Mouse (Mus musculus) spleen, embryonic (tissue): ENCODE results near the gene 0610012G03Rik.

Experiments used
- CTCF ChIA-PET: fragments of 350-600 bp; sonication (Branson Sonifier 250); formaldehyde crosslinking; loops from one replicate; lab custom pipeline; 2022; lab: Charles Lee

Gene 0610012G03Rik

DNA sequence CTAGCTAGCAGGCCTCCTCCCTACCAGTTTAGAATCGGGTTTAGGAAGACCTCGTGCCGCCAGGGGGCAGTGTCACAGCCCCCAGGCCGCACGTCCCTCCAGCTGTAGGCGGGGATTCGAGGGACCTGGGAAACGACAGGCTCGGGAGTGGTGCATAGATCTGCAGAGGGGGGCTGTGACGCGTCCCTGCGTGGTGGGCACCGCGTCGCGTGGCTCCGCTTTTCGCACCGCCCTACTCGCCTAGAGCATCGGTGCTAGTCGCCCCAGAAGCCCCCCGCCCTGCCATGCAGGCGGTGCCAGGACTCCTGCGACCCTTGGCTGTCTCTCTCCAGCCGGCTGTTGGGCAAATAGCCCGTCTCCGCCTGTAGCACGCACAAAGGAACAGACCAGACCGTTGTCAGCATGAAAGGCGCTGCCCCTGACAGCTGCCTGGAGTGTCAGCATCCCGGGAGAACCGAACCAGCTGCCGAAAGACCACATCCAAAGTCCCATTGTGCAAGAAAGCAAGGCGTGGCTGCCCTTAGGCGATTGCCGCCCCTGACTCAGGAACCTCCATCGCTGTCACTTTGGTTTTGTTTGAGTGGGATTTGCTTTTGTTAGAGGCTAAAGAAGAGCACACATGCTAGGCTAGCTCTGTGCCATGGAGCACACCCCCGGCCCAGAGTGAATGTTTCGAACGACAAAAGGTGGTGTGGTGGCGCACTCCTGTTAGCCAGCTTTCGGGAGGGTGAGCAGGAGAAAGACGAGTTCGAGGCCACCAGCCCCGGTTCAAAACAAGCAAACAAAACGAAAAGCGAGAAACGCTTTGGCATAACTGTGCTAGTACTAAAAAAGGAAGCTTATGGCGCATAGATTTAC, 15.2 kb downstream of the 0610012G03Rik start:
- CTCF ChIA-PET, result interaction anchor here (1.2 to 1.8 kb wide), 2 partner anchors 10 to 14 kb away, joined by 3 to 5 read pairs; no protein-coding TSS in a partner anchor

DNA sequence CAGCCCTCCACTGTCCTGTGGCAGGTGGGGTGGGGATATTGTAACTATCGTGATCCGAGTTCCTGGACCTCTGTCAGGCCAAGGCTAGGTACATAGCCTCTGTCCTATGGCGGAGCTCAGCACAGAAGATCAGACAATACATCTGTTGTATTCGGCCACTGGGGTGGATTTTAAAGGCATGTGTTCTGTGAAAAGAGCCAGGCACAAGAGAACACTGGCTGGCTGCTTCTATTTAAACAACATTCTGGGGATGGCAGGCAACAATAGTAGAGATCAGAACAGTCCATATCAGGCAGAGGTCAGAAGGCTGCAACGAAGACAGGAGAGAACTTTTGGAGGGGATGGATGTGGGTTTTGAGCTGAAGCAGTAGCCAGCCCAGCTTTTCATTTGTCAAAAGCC, 16.0 kb downstream of the 0610012G03Rik start:
- CTCF ChIA-PET, result interaction anchor here (1.2 kb wide), 1 partner anchor 15 kb away, joined by 3 read pairs; no protein-coding TSS in a partner anchor

DNA sequence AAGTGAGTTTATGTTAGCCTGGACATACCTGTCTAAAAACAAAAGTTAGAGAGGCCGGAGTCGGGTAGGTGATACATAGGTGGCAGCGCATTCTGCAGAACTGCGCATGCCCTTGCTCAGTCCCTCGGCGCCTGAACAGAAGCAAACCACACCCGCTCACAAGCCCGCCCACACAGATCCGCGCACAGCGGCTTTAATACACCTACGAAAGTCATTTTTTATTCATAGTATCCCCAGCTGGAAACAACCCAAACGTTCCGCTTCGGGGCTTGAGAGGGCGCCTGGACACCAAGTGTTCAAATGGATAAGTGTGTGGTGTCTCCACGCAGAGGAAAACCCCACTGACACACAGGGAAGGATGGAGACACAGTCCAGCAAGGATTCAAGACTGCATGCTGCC, 17.0 kb downstream of the 0610012G03Rik start:
- CTCF ChIA-PET, result no interaction called here

DNA sequence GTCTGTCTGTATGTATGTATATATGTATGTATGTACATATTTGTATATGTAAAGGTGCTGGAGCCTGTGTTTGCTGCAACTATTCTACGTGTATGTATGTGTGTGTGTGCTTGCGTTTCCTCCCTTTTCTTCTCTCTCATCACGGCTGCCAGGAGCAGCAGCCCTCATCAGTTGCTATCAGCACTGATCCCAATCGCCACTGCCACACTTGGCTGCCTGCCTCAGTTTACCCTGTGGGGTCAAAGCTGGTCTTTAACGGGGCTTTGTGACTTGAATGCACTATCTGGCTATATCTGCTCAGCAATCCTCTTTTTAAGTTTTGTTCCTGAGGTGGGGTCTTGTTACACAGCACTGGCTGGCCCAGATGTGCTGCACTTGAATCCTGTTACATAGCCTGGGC, 20.9 kb downstream of the 0610012G03Rik start:
- CTCF ChIA-PET, result no interaction called here

DNA sequence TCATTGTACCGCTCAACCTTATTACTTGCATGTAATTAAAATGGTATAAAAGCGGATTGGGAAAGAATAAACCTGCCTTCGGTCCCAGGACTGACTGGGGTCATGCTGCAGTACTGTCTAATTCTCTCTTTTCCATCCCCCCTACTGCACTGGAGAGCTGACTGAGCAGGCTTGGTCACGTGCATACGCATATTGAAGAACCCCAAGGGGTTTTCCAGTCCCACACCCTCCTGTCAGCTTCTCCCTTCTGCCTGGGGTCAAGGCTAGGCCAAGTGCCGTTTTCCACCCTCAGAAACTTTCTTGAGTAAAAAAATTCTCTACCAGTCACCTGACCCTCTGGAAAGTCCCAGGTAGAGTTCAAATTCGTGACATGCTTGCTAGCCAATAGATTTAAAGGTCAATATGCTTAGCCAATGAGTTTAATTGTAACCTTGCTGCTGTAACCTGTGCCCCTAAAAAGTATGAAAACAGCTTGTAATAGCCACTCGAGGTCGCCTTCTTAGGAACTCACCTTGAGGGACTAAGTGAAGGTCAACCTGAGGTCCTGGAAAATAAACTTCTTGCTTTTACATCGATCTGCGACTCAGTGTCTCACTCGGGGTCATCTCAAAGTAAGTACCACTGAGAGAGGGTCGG, 21.6 kb downstream of the 0610012G03Rik start:
- CTCF ChIA-PET, result no interaction called here

DNA sequence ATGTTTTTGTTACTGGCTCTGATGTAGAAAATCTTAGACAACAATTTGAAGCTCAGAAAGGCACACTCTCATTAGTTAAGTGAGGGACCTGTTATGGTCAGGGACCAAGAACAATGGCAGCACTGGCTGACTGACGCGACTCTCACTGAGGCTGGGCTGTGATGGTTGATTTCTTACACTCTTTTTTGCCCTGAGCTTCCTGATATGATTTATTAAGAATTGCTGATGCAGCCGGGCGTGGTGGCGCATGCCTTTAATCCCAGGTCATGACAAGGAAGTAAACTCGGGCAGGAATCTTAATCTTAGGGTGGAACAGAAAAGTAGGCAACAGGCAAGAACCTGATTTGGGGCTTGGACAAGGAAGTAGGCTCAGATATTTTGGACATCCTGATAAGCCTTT, 22.2 kb downstream of the 0610012G03Rik start:
- CTCF ChIA-PET, result no interaction called here

DNA sequence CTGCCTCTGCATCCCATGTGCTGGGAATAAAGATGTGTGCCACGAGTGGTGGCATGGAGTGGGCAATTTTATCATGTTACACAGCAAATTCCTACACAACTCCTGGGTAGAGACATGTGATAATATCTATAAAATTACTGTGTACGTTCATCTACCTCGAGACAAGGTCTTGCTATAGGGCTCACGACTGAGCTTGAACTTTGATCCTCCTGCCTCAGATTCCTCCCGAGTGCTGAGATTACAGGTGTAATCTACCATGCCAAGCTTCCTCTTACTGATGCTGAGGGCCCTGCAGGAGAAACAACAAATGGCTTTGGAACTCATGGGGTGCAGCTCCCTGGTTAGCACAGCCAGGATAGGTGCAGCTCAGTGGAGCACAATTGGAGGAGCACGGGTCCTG, 23.9 kb downstream of the 0610012G03Rik start:
- CTCF ChIA-PET, result no interaction called here

DNA sequence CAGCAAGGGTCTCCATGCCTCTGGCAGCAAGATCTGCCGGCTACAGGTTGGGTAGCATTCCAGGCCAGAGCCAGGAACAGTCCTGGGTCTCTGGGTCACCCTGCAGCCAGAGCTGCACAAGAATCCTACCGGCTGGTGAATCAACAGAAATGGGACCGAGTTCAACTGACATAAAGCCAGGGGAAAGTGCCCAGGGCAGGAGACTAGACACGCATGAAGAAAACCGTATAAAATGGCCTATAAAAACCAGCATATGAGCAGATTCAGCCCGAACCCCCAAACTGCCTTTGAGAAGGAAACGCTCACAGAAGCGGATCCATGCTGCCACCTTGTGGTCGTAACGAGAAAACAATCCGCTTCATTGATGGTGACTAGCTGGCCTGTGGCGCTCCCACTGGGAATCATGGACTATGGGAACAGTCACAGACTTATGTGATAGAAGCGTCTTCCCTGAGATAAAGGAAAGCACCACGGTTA, 30.0 kb downstream of the 0610012G03Rik start:
- CTCF ChIA-PET, result no interaction called here

DNA sequence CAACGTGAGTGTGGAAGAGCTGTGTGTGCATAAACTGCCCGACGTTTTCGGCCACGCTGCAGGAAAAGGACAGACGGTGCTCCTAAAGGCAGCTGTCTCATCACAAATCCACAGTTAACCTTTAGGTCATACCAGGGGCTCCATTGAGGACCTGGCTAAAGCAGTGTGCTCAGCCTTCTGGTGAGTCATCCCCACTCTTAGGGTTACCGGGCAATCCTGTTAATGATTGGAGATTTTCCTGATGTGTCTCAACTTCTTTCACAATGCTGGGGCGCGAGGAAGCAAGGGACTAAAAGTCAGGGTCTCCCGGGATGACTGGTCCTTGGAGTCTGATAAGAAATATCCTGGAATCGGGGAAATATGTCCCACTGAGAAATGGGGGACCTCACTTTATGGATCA, 30.5 kb downstream of the 0610012G03Rik start:
- CTCF ChIA-PET, result no interaction called here

DNA sequence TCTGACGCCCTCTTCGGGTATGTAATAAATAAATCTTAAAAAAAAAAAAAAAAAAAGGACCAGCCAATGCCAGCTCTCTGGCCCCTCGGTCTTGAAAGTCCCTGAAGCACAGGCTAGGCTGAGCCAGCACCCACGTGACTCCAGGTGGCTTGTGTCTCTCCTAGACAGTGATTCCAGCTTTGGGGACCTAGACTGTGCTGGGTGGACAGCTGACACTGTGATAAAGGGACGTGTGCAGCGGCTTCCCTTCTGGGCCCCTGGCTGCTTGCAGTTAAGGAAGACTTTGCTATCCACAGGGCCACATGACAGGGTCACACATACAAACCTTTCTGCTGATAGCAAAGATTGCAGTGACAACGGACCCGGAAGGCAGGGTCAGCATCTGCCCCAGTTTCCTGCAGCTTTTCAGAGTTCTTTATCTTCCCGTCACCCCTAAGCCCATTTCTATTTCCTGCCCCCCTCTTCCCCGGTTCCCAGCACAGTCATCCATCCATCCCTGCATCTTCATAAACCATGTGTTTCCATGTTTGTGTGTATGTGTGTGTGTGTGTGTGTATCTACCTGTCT, 37.9 kb downstream of the 0610012G03Rik start:
- CTCF ChIA-PET, result no interaction called here

DNA sequence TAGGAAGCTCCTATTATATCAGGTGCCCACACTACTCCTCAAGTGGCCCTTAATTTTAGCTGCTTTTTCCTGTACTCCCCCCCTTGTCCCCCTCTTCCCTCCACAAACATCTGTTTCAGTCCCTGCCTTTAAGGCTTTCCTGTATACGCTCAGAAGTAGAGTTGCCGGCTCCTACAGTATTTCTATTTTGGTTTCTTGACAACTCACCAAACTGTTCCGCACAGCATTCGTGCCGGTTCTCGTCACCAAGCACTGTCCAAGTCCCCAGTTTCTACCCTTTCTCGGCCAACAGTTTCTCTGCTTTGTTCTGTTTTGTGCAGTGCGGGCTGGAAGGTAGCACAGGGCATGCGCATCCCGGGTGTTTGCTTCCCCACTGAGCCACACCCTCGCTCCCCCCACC, 39.3 kb downstream of the 0610012G03Rik start:
- CTCF ChIA-PET, result interaction anchor here (0.6 kb wide), 1 partner anchor 68 kb away, joined by 4 read pairs; no protein-coding TSS in a partner anchor

DNA sequence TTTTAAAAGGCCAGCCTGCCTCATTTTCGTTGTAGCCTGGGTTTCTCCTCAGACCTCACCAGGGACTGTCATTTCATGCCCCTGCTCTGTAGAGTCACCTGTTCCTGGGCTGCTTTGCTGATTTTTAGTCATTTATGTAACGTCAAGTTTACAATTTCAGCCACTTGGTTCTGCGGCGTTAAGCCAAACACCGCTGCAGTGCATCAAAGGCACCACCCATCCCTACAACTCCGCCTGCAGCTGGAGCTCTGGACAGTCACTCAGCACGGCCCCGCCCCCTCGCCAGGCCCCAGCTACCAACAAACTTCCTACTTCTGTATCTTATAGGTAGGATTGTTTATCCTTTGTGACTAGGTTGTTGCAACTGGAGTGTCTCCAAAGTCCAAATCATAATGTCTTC, 41.4 kb downstream of the 0610012G03Rik start:
- CTCF ChIA-PET, result no interaction called here

DNA sequence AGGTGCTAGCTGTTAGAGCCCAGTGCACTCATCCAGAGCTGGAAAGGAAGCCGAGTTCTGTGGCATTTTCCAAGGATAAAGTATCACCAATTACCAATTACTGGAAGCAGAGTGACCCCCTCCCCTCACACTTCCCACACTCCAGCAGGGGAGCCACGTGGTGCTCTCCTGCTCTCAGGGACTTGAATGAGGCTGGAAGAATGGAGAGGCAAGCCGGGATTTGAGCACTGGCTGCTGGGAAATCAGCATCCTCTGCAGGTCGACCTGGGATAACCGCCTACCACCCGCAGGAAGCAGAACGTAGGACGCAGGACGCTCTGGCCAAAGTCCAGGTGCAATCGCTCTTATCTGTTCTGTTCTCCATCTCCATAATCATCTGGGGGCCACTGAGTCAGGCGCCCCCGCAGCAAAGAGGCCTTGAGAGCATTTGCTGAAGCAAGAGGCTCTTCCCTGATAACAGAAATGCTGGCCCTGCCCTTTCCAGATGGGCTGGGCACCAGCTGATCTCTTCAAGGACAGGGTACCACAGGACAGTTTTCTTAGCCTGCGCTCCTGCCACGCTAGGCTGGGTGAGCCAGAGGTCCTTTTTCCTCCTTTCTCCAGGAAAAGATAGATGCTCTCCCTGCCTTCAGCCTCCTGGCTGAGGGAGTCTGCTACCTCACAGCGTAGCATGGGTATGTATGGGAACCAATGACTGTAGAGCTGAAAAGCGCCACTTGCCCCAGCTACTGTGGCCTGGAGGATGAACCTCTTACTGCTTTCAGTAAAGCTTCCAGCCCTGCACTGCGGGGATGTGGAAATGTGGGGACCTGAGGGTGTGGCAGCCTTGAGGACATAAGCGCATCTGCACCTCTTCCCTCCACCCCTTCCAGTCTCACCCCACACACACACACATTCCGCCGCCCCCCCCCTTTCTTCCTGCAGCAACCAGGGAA, 42.1 kb downstream of the 0610012G03Rik start:
- CTCF ChIA-PET, result no interaction called here

DNA sequence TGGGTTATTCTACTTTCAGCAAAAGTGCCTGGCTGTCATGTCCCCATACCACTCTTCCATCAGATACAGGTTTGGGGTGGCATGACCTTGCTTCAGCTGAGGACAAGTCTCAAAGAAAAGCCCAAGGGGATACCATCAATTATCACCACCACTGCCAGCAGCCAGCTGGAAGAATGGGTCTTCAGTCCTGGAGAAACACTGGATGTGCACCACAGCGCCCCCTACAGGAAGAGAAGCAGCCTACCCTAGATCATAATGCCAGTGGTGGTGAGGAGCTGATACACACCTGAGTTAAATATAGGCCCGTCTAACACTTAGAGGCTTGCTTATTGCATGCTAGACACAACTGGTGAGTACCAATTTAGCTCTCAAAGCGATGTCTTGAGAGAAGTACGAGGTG, 43.0 kb downstream of the 0610012G03Rik start:
- CTCF ChIA-PET, result no interaction called here

DNA sequence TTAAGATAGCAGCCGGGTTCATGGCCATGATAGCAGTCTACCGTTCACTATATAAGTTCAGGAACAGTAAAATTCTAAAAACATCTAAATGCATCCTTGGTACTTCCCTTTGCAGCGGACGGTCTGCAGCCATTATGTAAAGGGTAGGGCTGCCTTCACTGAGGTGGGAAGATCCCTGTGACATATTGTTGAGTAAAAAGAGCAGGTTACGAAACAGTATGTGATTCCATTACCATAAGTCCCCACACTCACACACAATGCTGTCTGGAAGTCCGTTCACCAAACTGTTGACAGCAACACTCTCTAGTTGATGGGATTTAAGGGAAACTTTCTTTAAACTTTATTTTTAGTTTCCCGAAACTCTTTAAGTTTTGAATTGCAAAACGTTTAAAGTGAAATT, 45.1 kb downstream of the 0610012G03Rik start:
- CTCF ChIA-PET, result no interaction called here

DNA sequence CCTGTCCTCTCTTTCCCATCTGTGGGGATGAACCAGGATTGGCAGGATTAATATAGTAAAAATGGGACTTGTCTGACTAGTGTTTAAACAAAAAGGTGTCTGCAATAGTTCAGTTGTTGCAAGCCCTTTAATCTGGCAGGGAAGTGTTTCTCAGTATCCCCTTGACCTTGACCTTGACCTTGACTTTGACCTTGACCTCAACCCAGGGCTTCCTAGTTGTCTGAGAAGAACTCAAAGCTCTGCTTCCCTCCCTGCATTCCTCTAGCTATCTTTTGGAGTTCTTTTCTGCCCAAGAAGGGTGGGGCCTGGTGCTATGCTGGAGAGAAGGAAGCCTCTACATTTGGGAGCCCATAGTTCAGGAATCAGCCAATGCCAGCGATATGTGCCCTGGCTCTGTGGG, 46.4 kb downstream of the 0610012G03Rik start:
- CTCF ChIA-PET, result no interaction called here

DNA sequence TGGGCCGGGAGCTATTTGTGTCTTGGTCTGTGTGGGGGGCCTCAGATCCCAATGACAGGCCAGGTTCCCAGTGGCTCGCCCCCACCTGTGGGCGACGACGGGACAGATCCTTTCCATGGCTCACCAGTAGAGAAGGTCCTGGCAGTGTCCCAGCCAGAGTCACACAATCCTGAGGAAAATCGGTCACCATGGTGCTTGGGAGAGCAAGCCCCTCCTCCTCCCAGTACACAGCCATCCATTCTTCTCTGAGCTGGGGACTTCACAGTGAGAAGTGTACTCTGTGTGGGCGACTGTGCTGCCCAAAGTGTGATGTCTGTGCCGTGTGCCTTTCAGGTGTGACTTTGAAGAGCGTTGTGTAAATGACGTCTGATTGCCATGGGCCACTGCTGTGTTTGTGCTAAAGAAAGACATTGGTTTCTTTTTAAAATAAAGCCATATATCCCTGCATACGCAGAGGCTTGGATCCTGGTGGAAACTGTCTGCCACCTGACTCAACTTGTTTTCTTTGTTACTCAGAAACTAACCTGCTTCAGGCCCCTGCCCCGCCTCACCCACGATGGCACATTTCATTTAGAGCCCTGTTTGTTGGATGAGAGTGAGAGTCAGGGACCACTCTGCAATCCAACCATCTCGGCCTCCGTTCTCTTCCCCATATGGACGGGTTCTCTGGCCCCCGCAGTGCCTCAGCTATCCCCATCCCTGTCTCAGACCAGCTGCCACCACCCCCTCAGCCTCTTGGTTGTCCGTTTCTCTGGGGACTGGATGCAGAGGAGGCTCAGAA, 49.6 kb downstream of the 0610012G03Rik start:
- CTCF ChIA-PET, result no interaction called here
